Mouse (Mus musculus): Measurements from ENCODE around the gene Ube4b. TPM values are rescaled to one million over a fixed set of nuclear protein-coding genes. Genes with fewer than 3 reads are reported as not detected.

The Ube4b gene
- total RNA-seq, 2 experiments from 2014 or later: 32.2 to 36.3 TPM

- no peak for DNase-seq
Observed at GRCm38 (mm10) chr4:149394292-149394691, 32.3 kb downstream of the Ube4b start.

GRCm38 (mm10) chr4:149393311-149393995, 33.1 kb downstream of the Ube4b start:
- no peak for DNase-seq

- no peak for DNase-seq
Observed at GRCm38 (mm10) chr4:149392359-149392758, 34.2 kb downstream of the Ube4b start.

- DNase-seq: no peak
Observed at GRCm38 (mm10) chr4:149381001-149381400, 45.5 kb downstream of the Ube4b start.

- no peak for DNase-seq
Observed at GRCm38 (mm10) chr4:149379881-149380280, 46.7 kb downstream of the Ube4b start.

- no peak for DNase-seq
Observed at GRCm38 (mm10) chr4:149378819-149379218, 47.7 kb downstream of the Ube4b start.

GRCm38 (mm10) chr4:149376034-149376433, 50.5 kb downstream of the Ube4b start:
- no peak for DNase-seq

- no peak for DNase-seq
Observed at GRCm38 (mm10) chr4:149374662-149375061, 51.9 kb downstream of the Ube4b start.

GRCm38 (mm10) chr4:149373927-149374326, 52.6 kb downstream of the Ube4b start:
- no peak for DNase-seq

- no peak for DNase-seq
Observed at GRCm38 (mm10) chr4:149373431-149373830, 53.1 kb downstream of the Ube4b start.

GRCm38 (mm10) chr4:149365702-149366370, 60.7 kb downstream of the Ube4b start:
- DNase-seq: no peak

GRCm38 (mm10) chr4:149364896-149365295, 61.7 kb downstream of the Ube4b start:
- peak; percentile 77 for DNase-seq

GRCm38 (mm10) chr4:149361051-149361450, 65.5 kb downstream of the Ube4b start:
- DNase-seq: no peak

- no peak for DNase-seq
Observed at GRCm38 (mm10) chr4:149360647-149361046, 65.9 kb downstream of the Ube4b start.

GRCm38 (mm10) chr4:149357982-149358381, 68.6 kb downstream of the Ube4b start:
- DNase-seq: no peak

GRCm38 (mm10) chr4:149354671-149355070, 71.9 kb downstream of the Ube4b start:
- no peak for DNase-seq

- peak; percentile 46 for DNase-seq
Observed at GRCm38 (mm10) chr4:149351596-149352150, 74.9 kb downstream of the Ube4b start.

GRCm38 (mm10) chr4:149348963-149349362, 77.6 kb downstream of the Ube4b start:
- no peak for DNase-seq

GRCm38 (mm10) chr4:149345873-149346272, 80.7 kb downstream of the Ube4b start:
- peak; percentile 64 for DNase-seq

- no peak for DNase-seq
Observed at GRCm38 (mm10) chr4:149344311-149344710, 82.2 kb downstream of the Ube4b start.

GRCm38 (mm10) chr4:149340680-149341079, 85.9 kb downstream of the Ube4b start:
- DNase-seq: no peak

- no peak for DNase-seq
Observed at GRCm38 (mm10) chr4:149339426-149340214, 86.9 kb downstream of the Ube4b start.

GRCm38 (mm10) chr4:149338137-149338536, 88.4 kb downstream of the Ube4b start:
- no peak for DNase-seq

Measured in gastrocnemius, postnatal 25 days (tissue).